Mouse (Mus musculus): ENCODE measurements around the gene D17Wsu92e. TPM values are rescaled to one million over a fixed set of nuclear protein-coding genes. Genes with fewer than 3 reads are reported as not detected.

D17Wsu92e gene
- polyA plus RNA-seq, 1 experiment from 2014 or later, result 23.8 TPM

- TF ChIP-seq CTCF (IDR thresholded peaks at IDR 0.05; ENCODE audit: low read depth) (no peak), EP300 (IDR thresholded peaks at IDR 0.05; ENCODE audit: low read depth) (no peak)
- WGBS (ENCODE audit: insufficient replicate concordance), result 79% methylated on average over 9 of the region's 9 CpGs
- Histone ChIP-seq H3K27me3 (ENCODE audit: insufficient read depth, low read length) (no peaks in the 10 kb centered on the region), H3K9ac (replicated peaks) (no peak overlapping the region), H3K27ac (ENCODE audit: low read depth) (peak overlapping the region; percentile 99; the same call in 1 of the 2 replicates), H3K4me3 (ENCODE audit: low read depth, low read length) (no peak overlapping the region), H3K4me2 (ENCODE audit: low read depth, low read length) (no peak overlapping the region), H3K4me1 (ENCODE audit: insufficient read depth) (peaks cover 45% of the 10 kb centered on the region), H3K36me3 (replicated peaks; ENCODE audit: insufficient read depth, low read length) (no peaks in the 10 kb centered on the region), H3K9me3 (ENCODE audit: low read length) (no peaks in the 10 kb centered on the region)
- ATAC-seq (no peak), DNase-seq (no peak)
Observed at GRCm38 (mm10) chr17:27823142-27823905, 2.9 kb upstream of the D17Wsu92e start.

- H3K9me3 ChIP-seq (ENCODE audit: low read length), result no peaks in the 10 kb centered on the region
- peak overlapping the region; percentile 67 for H3K9ac ChIP-seq (replicated peaks)
- peak overlapping the region; percentile 99 for H3K4me3 ChIP-seq (ENCODE audit: low read depth, low read length)
- peak overlapping the region; percentile 92 for H3K4me2 ChIP-seq (ENCODE audit: low read depth, low read length)
- ATAC-seq (peak; percentile 17), DNase-seq (peak; percentile 75)
- 26% methylated on average over 9 of the region's 9 CpGs for WGBS (ENCODE audit: insufficient replicate concordance)
- peaks cover 55% of the 10 kb centered on the region for H3K4me1 ChIP-seq (ENCODE audit: insufficient read depth)
- H3K36me3 ChIP-seq (replicated peaks; ENCODE audit: insufficient read depth, low read length), result no peaks in the 10 kb centered on the region
- no peaks in the 10 kb centered on the region for H3K27me3 ChIP-seq (ENCODE audit: insufficient read depth, low read length)
- peak overlapping the region; percentile 99 for H3K27ac ChIP-seq (ENCODE audit: low read depth)
- TF ChIP-seq EP300 (IDR thresholded peaks at IDR 0.05; ENCODE audit: low read depth) (peak; percentile 96), CTCF (IDR thresholded peaks at IDR 0.05; ENCODE audit: low read depth) (no peak)
Observed at GRCm38 (mm10) chr17:27821407-27822338, 1.2 kb upstream of the D17Wsu92e start.

- peak overlapping the region; percentile 99 for H3K27ac ChIP-seq (ENCODE audit: low read depth)
- ATAC-seq, result peak; percentile 20
- no peaks in the 10 kb centered on the region for H3K36me3 ChIP-seq (replicated peaks; ENCODE audit: insufficient read depth, low read length)
- DNase-seq, result peak; percentile 74
- H3K27me3 ChIP-seq (ENCODE audit: insufficient read depth, low read length), result no peaks in the 10 kb centered on the region
- H3K4me3 ChIP-seq (ENCODE audit: low read depth, low read length), result peak overlapping the region; percentile 99
- TF ChIP-seq CTCF (IDR thresholded peaks at IDR 0.05; ENCODE audit: low read depth), result no peak
- TF ChIP-seq EP300 (IDR thresholded peaks at IDR 0.05; ENCODE audit: low read depth), result no peak
- peaks cover 41% of the 10 kb centered on the region for H3K4me1 ChIP-seq (ENCODE audit: insufficient read depth)
- peak overlapping the region; percentile 92 for H3K4me2 ChIP-seq (ENCODE audit: low read depth, low read length)
- no peaks in the 10 kb centered on the region for H3K9me3 ChIP-seq (ENCODE audit: low read length)
- under 1% methylated on average over 29 of the region's 62 CpGs for WGBS (ENCODE audit: insufficient replicate concordance)
- peak overlapping the region; percentile 100 for H3K9ac ChIP-seq (replicated peaks)
Observed at GRCm38 (mm10) chr17:27819971-27820567, 379 bp downstream of the D17Wsu92e start.

GRCm38 (mm10) chr17:27819521-27819970 lies 902 bp downstream of the D17Wsu92e start:
- peak overlapping the region; percentile 92 for H3K4me2 ChIP-seq (ENCODE audit: low read depth, low read length)
- H3K27ac ChIP-seq (ENCODE audit: low read depth), result peak overlapping the region; percentile 99
- no peak for ATAC-seq
- H3K4me3 ChIP-seq (ENCODE audit: low read depth, low read length), result peak overlapping the region; percentile 99
- no peaks in the 10 kb centered on the region for H3K36me3 ChIP-seq (replicated peaks; ENCODE audit: insufficient read depth, low read length)
- H3K27me3 ChIP-seq (ENCODE audit: insufficient read depth, low read length), result no peaks in the 10 kb centered on the region
- peaks cover 39% of the 10 kb centered on the region for H3K4me1 ChIP-seq (ENCODE audit: insufficient read depth)
- TF ChIP-seq EP300 (IDR thresholded peaks at IDR 0.05; ENCODE audit: low read depth) (no peak), CTCF (IDR thresholded peaks at IDR 0.05; ENCODE audit: low read depth) (no peak)
- WGBS (ENCODE audit: insufficient replicate concordance), result under 1% methylated on average over 20 of the region's 20 CpGs
- peak; percentile 57 for DNase-seq
- H3K9ac ChIP-seq (replicated peaks), result peak overlapping the region; percentile 100
- H3K9me3 ChIP-seq (ENCODE audit: low read length), result no peaks in the 10 kb centered on the region

GRCm38 (mm10) chr17:27819011-27819410 lies 1.4 kb downstream of the D17Wsu92e start:
- Histone ChIP-seq H3K9me3 (ENCODE audit: low read length) (no peaks in the 10 kb centered on the region), H3K4me2 (ENCODE audit: low read depth, low read length) (peak overlapping the region; percentile 92), H3K27me3 (ENCODE audit: insufficient read depth, low read length) (no peaks in the 10 kb centered on the region), H3K9ac (replicated peaks) (peak overlapping the region; percentile 100), H3K27ac (ENCODE audit: low read depth) (peak overlapping the region; percentile 99), H3K36me3 (replicated peaks; ENCODE audit: insufficient read depth, low read length) (no peaks in the 10 kb centered on the region), H3K4me1 (ENCODE audit: insufficient read depth) (peaks cover 39% of the 10 kb centered on the region), H3K4me3 (ENCODE audit: low read depth, low read length) (peak overlapping the region; percentile 99)
- WGBS (ENCODE audit: insufficient replicate concordance), result 23% methylated on average over 7 of the region's 7 CpGs
- ATAC-seq, result no peak
- TF ChIP-seq CTCF (IDR thresholded peaks at IDR 0.05; ENCODE audit: low read depth), result no peak
- no peak for TF ChIP-seq EP300 (IDR thresholded peaks at IDR 0.05; ENCODE audit: low read depth)
- peak; percentile 49 for DNase-seq
